Mouse (Mus musculus) lung, embryonic 15.5 days (tissue): ENCODE measurements around the gene Sel1l. TPM values are rescaled to one million over a fixed set of nuclear protein-coding genes. Genes with fewer than 3 reads are reported as not detected.

Experiments used
- microRNA-seq: library from miRNA; unstranded; fragments of <30 nt; microRNA quantifications from one replicate; pipeline ENCODE4, GENCODE M21; 2016
- polyA plus RNA-seq: library from polyadenylated mRNA; unstranded; fragments of >200 nt; fragmentation: Nextera tagmentation; extraction: Ambion mirVana; gene quantifications from 2 replicates; pipeline ENCODE4 v1.2.1, GENCODE M21; 2015

Sel1l gene
- polyA plus RNA-seq, 1 experiment from 2014 or later = 116 TPM

Small RNA genes lying within 50 kb of the gene (microRNA-seq; reads per million reads assigned to microRNA genes)
- gene Gm22015 = not detected

Other genes starting within 250 kb of the Sel1l start
- 9.4 and 11.1 TPM in 2 replicates for gene Ston2, start 60.8 kb downstream of the Sel1l start, polyA plus RNA-seq